8 mouse cellular contexts compared by ENCODE assay signal in genomic region chrX:166344228-166345015, GRCm38 (mm10).
DNase-seq lines count a peak whose midpoint lies in the region; ATAC-seq lines count a peak whose summit lies in the region.

No protein-coding gene starts in this region.

- no peak for DNase-seq in lung, adult 18-20 months
- peak; percentile 3 for DNase-seq in embryonic facial prominence, embryonic 11.5 days (ENCODE audit: low spot score)
- DNase-seq in intestine, embryonic 14.5 days (ENCODE audit: low spot score): no peak
- peak; percentile 83 for DNase-seq in midbrain, embryonic 14.5 days
- no peak for DNase-seq in testis, postnatal 14 days (ENCODE audit: low spot score)
- DNase-seq in gastrocnemius, postnatal 25 days: no peak
- DNase-seq in ovary, adult 18-20 months (ENCODE audit: low spot score): no peak

- H3K27ac ChIP-seq in lung, embryonic 16.5 days (ENCODE audit: low read length): no peak overlapping the region
- H3K27ac ChIP-seq in embryonic facial prominence, embryonic 11.5 days (replicated peaks; ENCODE audit: low read depth, low read length): no peak overlapping the region
- no peak overlapping the region for H3K27ac ChIP-seq in intestine, embryonic 14.5 days (ENCODE audit: low read depth)
- peak overlapping the region; percentile 89 for H3K27ac ChIP-seq in midbrain, embryonic 14.5 days (replicated peaks; ENCODE audit: low read depth, low read length)

- no peaks in the 10 kb centered on the region for H3K27me3 ChIP-seq in lung, embryonic 16.5 days (ENCODE audit: control insufficient read depth, insufficient read depth, low read depth, low read length)
- H3K27me3 ChIP-seq in embryonic facial prominence, embryonic 11.5 days (ENCODE audit: control insufficient read depth, insufficient read depth, low read length): no peaks in the 10 kb centered on the region
- H3K27me3 ChIP-seq in intestine, embryonic 14.5 days (replicated peaks; ENCODE audit: control insufficient read depth, insufficient read depth, low read length): 0 out of 2 replicates have a peak, but pooled peaks cover 7% of the 10 kb centered on the region
- H3K27me3 ChIP-seq in midbrain, embryonic 14.5 days (ENCODE audit: control insufficient read depth, insufficient read depth, low read length): no peaks in the 10 kb centered on the region

- no peaks in the 10 kb centered on the region for H3K9me3 ChIP-seq in lung, embryonic 16.5 days (ENCODE audit: control insufficient read depth, low read length)
- H3K9me3 ChIP-seq in embryonic facial prominence, embryonic 11.5 days (replicated peaks; ENCODE audit: control insufficient read depth, low read length): no peaks in the 10 kb centered on the region
- no peaks in the 10 kb centered on the region for H3K9me3 ChIP-seq in intestine, embryonic 14.5 days (ENCODE audit: control insufficient read depth, low read length)
- no peaks in the 10 kb centered on the region for H3K9me3 ChIP-seq in midbrain, embryonic 14.5 days (ENCODE audit: control insufficient read depth, low read length)

- peak overlapping the region; percentile 28 for H3K4me3 ChIP-seq in lung, embryonic 16.5 days (ENCODE audit: low read length)
- 0 out of 2 replicates have a peak overlapping the region, but pooled peaks have one; percentile 6 for H3K4me3 ChIP-seq in embryonic facial prominence, embryonic 11.5 days (ENCODE audit: low read depth, low read length)
- peak overlapping the region; percentile 10; the same call in 1 of the 2 replicates for H3K4me3 ChIP-seq in intestine, embryonic 14.5 days (ENCODE audit: low read depth, low read length)
- peak overlapping the region; percentile 41 for H3K4me3 ChIP-seq in midbrain, embryonic 14.5 days (replicated peaks; ENCODE audit: low read depth, low read length)

- H3K4me1 ChIP-seq in lung, embryonic 16.5 days (replicated peaks; ENCODE audit: control insufficient read depth, insufficient read depth, low read length): no peaks in the 10 kb centered on the region
- no peaks in the 10 kb centered on the region for H3K4me1 ChIP-seq in embryonic facial prominence, embryonic 11.5 days (ENCODE audit: control insufficient read depth, insufficient read depth, low read length)
- no peaks in the 10 kb centered on the region for H3K4me1 ChIP-seq in intestine, embryonic 14.5 days (replicated peaks; ENCODE audit: control insufficient read depth, insufficient read depth, low read length)
- peaks cover 4% of the 10 kb centered on the region; the same call in 1 of the 2 replicates for H3K4me1 ChIP-seq in midbrain, embryonic 14.5 days (ENCODE audit: control insufficient read depth, insufficient read depth, low read length)

- WGBS in lung, embryonic 16.5 days: 32% methylated on average over 10 of the region's 10 CpGs
- WGBS in embryonic facial prominence, embryonic 11.5 days: 30% methylated on average over 10 of the region's 10 CpGs
- 18% methylated on average over 10 of the region's 10 CpGs for WGBS in intestine, embryonic 14.5 days
- 16% methylated on average over 10 of the region's 10 CpGs for WGBS in midbrain, embryonic 14.5 days

- ATAC-seq in lung, embryonic 16.5 days (ENCODE audit: low read depth): peak; percentile 49; the same call in 1 of the 2 replicates
- ATAC-seq in embryonic facial prominence, embryonic 11.5 days (replicated peaks; ENCODE audit: insufficient number of reproducible peaks, low FRiP score, low TSS enrichment, low read depth): peak; percentile 83
- ATAC-seq in intestine, embryonic 14.5 days (replicated peaks; ENCODE audit: low FRiP score, low TSS enrichment, low read depth): no peak
- peak; percentile 95 for ATAC-seq in midbrain, embryonic 14.5 days (ENCODE audit: low FRiP score, low TSS enrichment)

- peak overlapping the region; percentile 41 for H3K4me2 ChIP-seq in lung, embryonic 16.5 days (ENCODE audit: low read depth, low read length)
- no peak overlapping the region for H3K4me2 ChIP-seq in embryonic facial prominence, embryonic 11.5 days (ENCODE audit: low read depth, low read length)
- peak overlapping the region; percentile 31 for H3K4me2 ChIP-seq in intestine, embryonic 14.5 days (ENCODE audit: low read length)
- H3K4me2 ChIP-seq in midbrain, embryonic 14.5 days (ENCODE audit: low read length): peak overlapping the region; percentile 58

- no peaks in the 10 kb centered on the region for H3K36me3 ChIP-seq in lung, embryonic 16.5 days (ENCODE audit: control insufficient read depth, insufficient read depth, low read length)
- no peaks in the 10 kb centered on the region for H3K36me3 ChIP-seq in embryonic facial prominence, embryonic 11.5 days (replicated peaks; ENCODE audit: control insufficient read depth, insufficient read depth, low read depth, low read length)
- H3K36me3 ChIP-seq in intestine, embryonic 14.5 days (ENCODE audit: control insufficient read depth, insufficient read depth, low read length): no peaks in the 10 kb centered on the region
- H3K36me3 ChIP-seq in midbrain, embryonic 14.5 days (ENCODE audit: control insufficient read depth, insufficient read depth, low read length): no peaks in the 10 kb centered on the region

- 0 out of 2 replicates have a peak overlapping the region, but pooled peaks have one; percentile 7 for H3K9ac ChIP-seq in lung, embryonic 16.5 days (ENCODE audit: low read length)
- no peak overlapping the region for H3K9ac ChIP-seq in embryonic facial prominence, embryonic 11.5 days (replicated peaks; ENCODE audit: low read length)
- no peak overlapping the region for H3K9ac ChIP-seq in intestine, embryonic 14.5 days (ENCODE audit: low read length)
- H3K9ac ChIP-seq in midbrain, embryonic 14.5 days (replicated peaks; ENCODE audit: low read length): peak overlapping the region; percentile 61

Comparison
In these comparisons a context has a peak if more than half of its experiments do, and no peak if none do; other contexts are left out.
1. H3K9ac ChIP-seq: peak in lung, embryonic 16.5 days (single experiment) and midbrain, embryonic 14.5 days (single experiment); none in embryonic facial prominence, embryonic 11.5 days (single experiment) and intestine, embryonic 14.5 days (single experiment).
2. DNase-seq: peak in embryonic facial prominence, embryonic 11.5 days (single experiment) and midbrain, embryonic 14.5 days (single experiment); none in lung, adult 18-20 months (0 of 2), intestine, embryonic 14.5 days (single experiment), testis, postnatal 14 days (single experiment), gastrocnemius, postnatal 25 days (single experiment) and ovary, adult 18-20 months (single experiment).
3. Peak in every context shown above with its lines, with median percentiles within 50 percentile points of each other: H3K4me3 ChIP-seq.